Mouse (Mus musculus): ENCODE measurements around the gene Padi1. TPM values are rescaled to one million over a fixed set of nuclear protein-coding genes. Genes with fewer than 3 reads are reported as not detected.

Gene Padi1
- polyA plus RNA-seq (2015; fragmentation: Illumina TruSeq; extraction: RNeasy Lipid Tissue Mini Kit (QIAGEN cat#74804); ENCODE audit: insufficient read depth, low read depth, low replicate concordance) = not detected

GRCm38 (mm10) chr4:140845666-140846065 is at the start of gene Padi1:
Gene Padi1 (minus strand): TSS chr4:140845778.

GRCm38 (mm10) chr4:140810458-140811260 is 34.9 kb downstream of the Padi1 start, which contains the start of gene Padi3:
Gene Padi3 (minus strand): TSS chr4:140810648.

GRCm38 (mm10) chr4:140774025-140774800 is 71.4 kb downstream of the Padi1 start, which contains the start of gene Padi4:
Gene Padi4 (minus strand): TSS chr4:140774236.

Other genes starting within 250 kb of the Padi1 start
- gene Arhgef10l, start 179.8 kb downstream of the Padi1 start, polyA plus RNA-seq (2015; fragmentation: Illumina TruSeq; extraction: RNeasy Lipid Tissue Mini Kit (QIAGEN cat#74804); ENCODE audit: insufficient read depth, low read depth, low replicate concordance) = 9.0 TPM
- 16.4 TPM for gene Rcc2, start 145.2 kb downstream of the Padi1 start, polyA plus RNA-seq (2015; fragmentation: Illumina TruSeq; extraction: RNeasy Lipid Tissue Mini Kit (QIAGEN cat#74804); ENCODE audit: insufficient read depth, low read depth, low replicate concordance)
- gene Padi6, start 103.1 kb downstream of the Padi1 start, polyA plus RNA-seq (2015; fragmentation: Illumina TruSeq; extraction: RNeasy Lipid Tissue Mini Kit (QIAGEN cat#74804); ENCODE audit: insufficient read depth, low read depth, low replicate concordance) = not detected
- gene Padi4, start 71.5 kb downstream of the Padi1 start, polyA plus RNA-seq (2015; fragmentation: Illumina TruSeq; extraction: RNeasy Lipid Tissue Mini Kit (QIAGEN cat#74804); ENCODE audit: insufficient read depth, low read depth, low replicate concordance) = 1.5 TPM
- gene Padi3, start 35.1 kb downstream of the Padi1 start, polyA plus RNA-seq (2015; fragmentation: Illumina TruSeq; extraction: RNeasy Lipid Tissue Mini Kit (QIAGEN cat#74804); ENCODE audit: insufficient read depth, low read depth, low replicate concordance) = not detected
- gene Padi2, start 60.6 kb upstream of the Padi1 start, polyA plus RNA-seq (2015; fragmentation: Illumina TruSeq; extraction: RNeasy Lipid Tissue Mini Kit (QIAGEN cat#74804); ENCODE audit: insufficient read depth, low read depth, low replicate concordance) = 3.6 TPM
- gene Sdhb, start 115.4 kb upstream of the Padi1 start, polyA plus RNA-seq (2015; fragmentation: Illumina TruSeq; extraction: RNeasy Lipid Tissue Mini Kit (QIAGEN cat#74804); ENCODE audit: insufficient read depth, low read depth, low replicate concordance) = 36.6 TPM
- gene Atp13a2, start 141.1 kb upstream of the Padi1 start, polyA plus RNA-seq (2015; fragmentation: Illumina TruSeq; extraction: RNeasy Lipid Tissue Mini Kit (QIAGEN cat#74804); ENCODE audit: insufficient read depth, low read depth, low replicate concordance) = 37.3 TPM
- 9.6 TPM for gene Mfap2, start 164.6 kb upstream of the Padi1 start, polyA plus RNA-seq (2015; fragmentation: Illumina TruSeq; extraction: RNeasy Lipid Tissue Mini Kit (QIAGEN cat#74804); ENCODE audit: insufficient read depth, low read depth, low replicate concordance)
- gene Crocc, start 214.8 kb upstream of the Padi1 start, polyA plus RNA-seq (2015; fragmentation: Illumina TruSeq; extraction: RNeasy Lipid Tissue Mini Kit (QIAGEN cat#74804); ENCODE audit: insufficient read depth, low read depth, low replicate concordance) = 5.2 TPM
- gene Necap2, start 232.6 kb upstream of the Padi1 start, polyA plus RNA-seq (2015; fragmentation: Illumina TruSeq; extraction: RNeasy Lipid Tissue Mini Kit (QIAGEN cat#74804); ENCODE audit: insufficient read depth, low read depth, low replicate concordance) = 17.8 TPM
- gene Spata21, start 242.6 kb upstream of the Padi1 start, polyA plus RNA-seq (2015; fragmentation: Illumina TruSeq; extraction: RNeasy Lipid Tissue Mini Kit (QIAGEN cat#74804); ENCODE audit: insufficient read depth, low read depth, low replicate concordance) = not detected